Mouse (Mus musculus) small intestine, adult 2 months (tissue): ENCODE measurements around the gene Sptb.

Experiments
- CTCF ChIP-seq: fragments of 200-500 bp; IDR thresholded peaks from 2 replicates; pipeline ENCODE4 v1.5.1; 2012; ENCODE audit warnings: low read depth, mild to moderate bottlenecking, control low read depth, inconsistent platforms, low read length, moderate library complexity, mixed read lengths; ENCODE audit not compliant: insufficient replicate concordance, insufficient read length; ENCODE audit errors: extremely low read depth
- POLR2A ChIP-seq: fragments of 200-500 bp; IDR thresholded peaks from 2 replicates; pipeline ENCODE4 v1.6.1; 2012; ENCODE audit warnings: low read depth, mild to moderate bottlenecking, control low read depth, inconsistent platforms, low read length, moderate library complexity

GRCm38 (mm10) chr12:76534641-76535283 lies 175.6 kb downstream of the Sptb start:
- TF ChIP-seq CTCF = no peak
- no peak for TF ChIP-seq POLR2A
